Comparison of ENCODE assay signal across 10 mouse cellular contexts in genomic region chr8:11452974-11453373, GRCm38 (mm10). TPM values are rescaled to one million over a fixed set of nuclear protein-coding genes. Genes with fewer than 3 reads are reported as not detected.
A peak's percentile ranks its signal among the peaks of the same experiment; 100 is the strongest.
DNase-seq lines count a peak whose midpoint lies in the region; ATAC-seq and TF ChIP-seq lines count a peak whose summit lies in the region.
"Had no signal": no experiment of that assay in that cellular context is flagged by ENCODE, and none has a peak within 500 bp of the region (broad histone marks: within the 10 kb centered on the region; RNA-seq: fewer than 3 reads in every experiment).

No protein-coding gene starts in this region.

- H3K4me1 ChIP-seq in kidney, embryonic 15.5 days, result peaks cover 48% of the 10 kb centered on the region
- H3K4me1 ChIP-seq in neural tube, embryonic 15.5 days, result 0 out of 2 replicates have a peak, but pooled peaks cover 5% of the 10 kb centered on the region

- no peaks in the 10 kb centered on the region for H3K79me2 ChIP-seq in C2C12 (ENCODE audit: control insufficient read depth, insufficient read depth)

- H3K9ac ChIP-seq in kidney, embryonic 15.5 days, result no peak overlapping the region
- H3K9ac ChIP-seq in neural tube, embryonic 15.5 days (replicated peaks), result no peak overlapping the region

- H3K9me3 ChIP-seq in kidney, embryonic 15.5 days (replicated peaks), result no peaks in the 10 kb centered on the region
- no peaks in the 10 kb centered on the region for H3K9me3 ChIP-seq in neural tube, embryonic 15.5 days (replicated peaks)

- H3K79me3 ChIP-seq in C2C12 (ENCODE audit: low read depth), result no peaks in the 10 kb centered on the region

- no peak overlapping the region for H3ac ChIP-seq in C2C12 (ENCODE audit: control insufficient read depth, insufficient read length, low read depth)

- ATAC-seq in kidney, embryonic 15.5 days (replicated peaks; ENCODE audit: low FRiP score), result no peak
- no peak for ATAC-seq in neural tube, embryonic 15.5 days (ENCODE audit: low FRiP score)
- no peak for ATAC-seq in erythroid progenitor cell, adult 5-6 weeks (replicated peaks; ENCODE audit: low FRiP score, poor library complexity, severe bottlenecking)
- ATAC-seq: Patski had no signal

- H3K4me3 ChIP-seq in kidney, embryonic 15.5 days (replicated peaks), result no peak overlapping the region
- H3K4me3 ChIP-seq in C2C12 (ENCODE audit: insufficient read depth, poor library complexity, severe bottlenecking), result no peak overlapping the region
- H3K4me3 ChIP-seq in neural tube, embryonic 15.5 days (replicated peaks), result no peak overlapping the region

- no peaks in the 10 kb centered on the region for H3K27me3 ChIP-seq in kidney, embryonic 15.5 days
- H3K27me3 ChIP-seq in C2C12 (ENCODE audit: control insufficient read depth, insufficient read depth, insufficient read length), result no peaks in the 10 kb centered on the region
- H3K27me3 ChIP-seq in neural tube, embryonic 15.5 days (replicated peaks), result no peaks in the 10 kb centered on the region
- H3K27me3 ChIP-seq: Patski had no signal

- 53% methylated on average over 4 of the region's 4 CpGs for WGBS in kidney, embryonic 15.5 days
- WGBS in neural tube, embryonic 15.5 days, result 44% methylated on average over 4 of the region's 4 CpGs

- peaks cover 13% of the 10 kb centered on the region for H3K36me3 ChIP-seq in kidney, embryonic 15.5 days
- H3K36me3 ChIP-seq in C2C12 (ENCODE audit: control insufficient read depth, insufficient read depth), result peaks cover 3% of the 10 kb centered on the region
- H3K36me3 ChIP-seq in neural tube, embryonic 15.5 days, result no peaks in the 10 kb centered on the region

- TF ChIP-seq POLR2A in brain, embryonic 14.5 days (IDR thresholded peaks at IDR 0.05; ENCODE audit: borderline replicate concordance, extremely low read depth, insufficient read depth, insufficient read length, poor library complexity, severe bottlenecking), result no peak

- DNase-seq in kidney, postnatal 25 days, result no peak
- peak; percentile 68 for DNase-seq in brain, embryonic 14.5 days (ENCODE audit: low read depth)
- DNase-seq in induced T-regulatory cell, adult 2 months (ENCODE audit: low read depth), result peak; percentile 30
- DNase-seq in kidney, adult 8-10 months, result no peak
- DNase-seq: heart, postnatal 4 days had no signal

- peak overlapping the region; percentile 46 for H3K27ac ChIP-seq in kidney, embryonic 15.5 days
- no peak overlapping the region for H3K27ac ChIP-seq in neural tube, embryonic 15.5 days (replicated peaks)

- H3K4me2 ChIP-seq in kidney, embryonic 15.5 days, result no peak overlapping the region
- no peak overlapping the region for H3K4me2 ChIP-seq in neural tube, embryonic 15.5 days

- TF ChIP-seq CTCF in C2C12 (IDR thresholded peaks at IDR 0.05; ENCODE audit: control insufficient read depth, insufficient read depth, insufficient read length), result no peak
- TF ChIP-seq CTCF in brain, embryonic 14.5 days (IDR thresholded peaks at IDR 0.05; ENCODE audit: borderline replicate concordance, extremely low read depth, insufficient read depth, insufficient read length), result no peak

TF ChIP-seq in C2C12, 6 proteins besides CTCF, POLR2A, EP300 and RAD21:
- TF ChIP-seq MYOD1 (IDR thresholded peaks at IDR 0.05; ENCODE audit: control insufficient read depth, insufficient read length, low read depth) (peak; percentile 31), MYOG (IDR thresholded peaks at IDR 0.05; ENCODE audit: control insufficient read depth, extremely low read depth, insufficient read length) (no peak)

RNA-seq across cellular contexts. Expression of gene Rab20, which starts 25.5 kb away (rescaled TPM):
- 24.2 and 26.5 TPM in 2 replicates for polyA plus RNA-seq in kidney, embryonic 15.5 days (2015; fragmentation: Nextera tagmentation; extraction: Ambion mirVana)
- 2.1 TPM for polyA plus RNA-seq in C2C12 (2012; fragmentation: generic; extraction: Trizol)
- 0.55 and 0.85 TPM in 2 replicates for polyA plus RNA-seq in brain, embryonic 14.5 days (2012; rRNA removed)
- polyA plus RNA-seq in neural tube, embryonic 15.5 days (2015; fragmentation: Nextera tagmentation; extraction: Ambion mirVana), result 1.00 and 3.0 TPM in 2 replicates
- 2.9 TPM in 1 of 2 replicates, not detected in the other for total RNA-seq in erythroid progenitor cell, adult 5-6 weeks (2015; ENCODE audit: low replicate concordance)
- 2.8 and 3.6 TPM in 2 replicates for total RNA-seq in erythroid progenitor cell, adult 5-6 weeks (2017; ENCODE audit: low replicate concordance)

RNA-seq across cellular contexts. Expression of gene Naxd, which starts 44.3 kb away (rescaled TPM):
- polyA plus RNA-seq in kidney, embryonic 15.5 days (2015; fragmentation: Nextera tagmentation; extraction: Ambion mirVana), result 119 and 121 TPM in 2 replicates
- polyA plus RNA-seq in C2C12 (2012; fragmentation: generic; extraction: Trizol), result 51.0 TPM
- polyA plus RNA-seq in brain, embryonic 14.5 days (2012; rRNA removed), result 126 and 165 TPM in 2 replicates
- 149 and 154 TPM in 2 replicates for polyA plus RNA-seq in neural tube, embryonic 15.5 days (2015; fragmentation: Nextera tagmentation; extraction: Ambion mirVana)
- total RNA-seq in erythroid progenitor cell, adult 5-6 weeks (2015; ENCODE audit: low replicate concordance), result 20.2 and 42.8 TPM in 2 replicates
- 12.9 and 24.0 TPM in 2 replicates for total RNA-seq in erythroid progenitor cell, adult 5-6 weeks (2017; ENCODE audit: low replicate concordance)

Comparison
In these comparisons a context has a peak if more than half of its experiments do, and no peak if none do; other contexts are left out.
1. DNase-seq: peak in brain, embryonic 14.5 days (single experiment) and induced T-regulatory cell, adult 2 months (single experiment); none in kidney, postnatal 25 days (0 of 2) and kidney, adult 8-10 months (0 of 2).